Mouse (Mus musculus) myocyte (in vitro differentiated cells): ENCODE data around the gene Olfr1383.
"Not testable (repeated sequence)": the region's sequence is repeated elsewhere in the genome, so short reads cannot be mapped to it uniquely, and the experiment has no call there.

ENCODE experiments used
- E2F4 ChIP-seq: IDR thresholded peaks from one replicate; pipeline ENCODE4 v1.6.1; 2011; ENCODE audit warnings: mild to moderate bottlenecking, control low read depth, moderate library complexity; ENCODE audit not compliant: insufficient read depth
- MAX ChIP-seq: IDR thresholded peaks from one replicate; pipeline ENCODE4 v1.6.1; 2011; ENCODE audit warnings: low read depth, mild to moderate bottlenecking, control low read depth
- POLR2A ChIP-seq: IDR thresholded peaks from one replicate; pipeline ENCODE4 v1.6.1; 2011; ENCODE audit warnings: low read depth, mild to moderate bottlenecking, control low read depth, moderate library complexity; ENCODE audit not compliant: insufficient read length
- REST ChIP-seq: IDR thresholded peaks from one replicate; pipeline ENCODE4 v1.6.1; 2011; ENCODE audit warnings: mild to moderate bottlenecking, control low read depth, moderate library complexity; ENCODE audit not compliant: insufficient read depth, insufficient read length
- TCF12 ChIP-seq: IDR thresholded peaks from one replicate; pipeline ENCODE4 v1.6.1; 2011; ENCODE audit warnings: mild to moderate bottlenecking, control low read depth; ENCODE audit not compliant: poor library complexity, insufficient read depth, severe bottlenecking
- USF1 ChIP-seq: IDR thresholded peaks from one replicate; pipeline ENCODE4 v1.6.1; 2011; ENCODE audit warnings: low read depth, mild to moderate bottlenecking, control low read depth, moderate library complexity

- TF ChIP-seq TCF12, POLR2A, E2F4, USF1, MAX, REST: not testable (repeated sequence)
Observed at GRCm38 (mm10) chr11:49536631-49537030, 17.2 kb downstream of the Olfr1383 start.
